Mouse (Mus musculus) WW6 (cell line): ENCODE results near the gene Cstad.

Experiments used
- DNase-seq: peaks from one replicate; pipeline ENCODE4 v3.0.0-alpha.2; 2013; ENCODE audit warnings: low read depth, low spot score

Cstad gene

GRCm38 (mm10) chr2:30594641-30595379 lies at the start of gene Cstad:
TSS of gene Cstad (plus strand) at chr2:30595040.
- DNase-seq = no peak

GRCm38 (mm10) chr2:30545706-30546105 lies 49.1 kb upstream of the Cstad start:
- DNase-seq = no peak

- no peak for DNase-seq
Observed at GRCm38 (mm10) chr2:30546219-30546618, 48.6 kb upstream of the Cstad start.

GRCm38 (mm10) chr2:30547455-30548217 lies 47.2 kb upstream of the Cstad start:
- no peak for DNase-seq

GRCm38 (mm10) chr2:30551579-30551978 lies 43.3 kb upstream of the Cstad start:
- no peak for DNase-seq

- no peak for DNase-seq
Observed at GRCm38 (mm10) chr2:30553851-30554540, 40.8 kb upstream of the Cstad start.

- DNase-seq = no peak
Observed at GRCm38 (mm10) chr2:30555257-30555656, 39.6 kb upstream of the Cstad start.

GRCm38 (mm10) chr2:30556495-30556894 lies 38.3 kb upstream of the Cstad start:
- DNase-seq = no peak

GRCm38 (mm10) chr2:30559552-30559951 lies 35.3 kb upstream of the Cstad start:
- DNase-seq = no peak

GRCm38 (mm10) chr2:30562553-30562952 lies 32.3 kb upstream of the Cstad start:
- DNase-seq = no peak

- no peak for DNase-seq
Observed at GRCm38 (mm10) chr2:30571647-30572046, 23.2 kb upstream of the Cstad start.

- DNase-seq = no peak
Observed at GRCm38 (mm10) chr2:30573522-30573921, 21.3 kb upstream of the Cstad start.

- DNase-seq = no peak
Observed at GRCm38 (mm10) chr2:30577010-30577409, 17.8 kb upstream of the Cstad start.

- DNase-seq = no peak
Observed at GRCm38 (mm10) chr2:30578006-30578405, 16.8 kb upstream of the Cstad start.

GRCm38 (mm10) chr2:30587161-30587560 lies 7.7 kb upstream of the Cstad start:
- DNase-seq = no peak

- no peak for DNase-seq
Observed at GRCm38 (mm10) chr2:30587671-30588070, 7.2 kb upstream of the Cstad start.

- DNase-seq = no peak
Observed at GRCm38 (mm10) chr2:30588985-30589511, 5.8 kb upstream of the Cstad start.

- no peak for DNase-seq
Observed at GRCm38 (mm10) chr2:30589781-30590180, 5.1 kb upstream of the Cstad start.

- no peak for DNase-seq
Observed at GRCm38 (mm10) chr2:30590909-30591308, 3.9 kb upstream of the Cstad start.

- no peak for DNase-seq
Observed at GRCm38 (mm10) chr2:30592391-30592790, 2.4 kb upstream of the Cstad start.

- no peak for DNase-seq
Observed at GRCm38 (mm10) chr2:30592951-30593350, 1.9 kb upstream of the Cstad start.

GRCm38 (mm10) chr2:30593636-30594310 lies 1.1 kb upstream of the Cstad start:
- DNase-seq = no peak
